Mouse (Mus musculus) urinary bladder, postnatal 0 days (tissue): ENCODE measurements around the gene Vmn1r167. TPM values are rescaled to one million over a fixed set of nuclear protein-coding genes. Genes with fewer than 3 reads are reported as not detected.

Experiments used
- polyA plus RNA-seq: library from polyadenylated mRNA; unstranded; fragments of >200 nt; fragmentation: Nextera tagmentation; extraction: Ambion mirVana; gene quantifications from 2 replicates; pipeline ENCODE4 v1.2.1, GENCODE M21; 2015

Vmn1r167 gene
- not detected in 2 replicates for polyA plus RNA-seq

DNA sequence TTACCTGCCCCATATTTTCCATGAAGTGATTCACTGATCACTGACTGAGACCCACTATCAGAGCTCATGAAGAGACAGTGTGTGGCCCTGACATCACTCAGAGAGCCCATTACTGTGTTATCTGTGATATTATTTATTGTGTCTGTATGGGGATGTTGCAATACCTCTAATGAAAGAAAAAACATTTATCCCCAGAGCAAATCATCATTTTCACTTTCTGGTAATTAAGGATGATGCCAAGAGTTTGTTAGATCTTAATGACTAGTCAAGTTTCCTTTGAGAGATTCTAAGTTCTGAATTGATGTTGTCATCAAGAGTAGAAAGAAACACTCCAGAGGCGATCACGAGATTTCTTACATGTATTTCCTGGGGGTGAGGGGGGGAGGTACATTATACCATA, at the start of gene Vmn1r167:
Gene Vmn1r167, minus strand, starts transcription at position 101 of the 400 bp plus-strand sequence.

DNA sequence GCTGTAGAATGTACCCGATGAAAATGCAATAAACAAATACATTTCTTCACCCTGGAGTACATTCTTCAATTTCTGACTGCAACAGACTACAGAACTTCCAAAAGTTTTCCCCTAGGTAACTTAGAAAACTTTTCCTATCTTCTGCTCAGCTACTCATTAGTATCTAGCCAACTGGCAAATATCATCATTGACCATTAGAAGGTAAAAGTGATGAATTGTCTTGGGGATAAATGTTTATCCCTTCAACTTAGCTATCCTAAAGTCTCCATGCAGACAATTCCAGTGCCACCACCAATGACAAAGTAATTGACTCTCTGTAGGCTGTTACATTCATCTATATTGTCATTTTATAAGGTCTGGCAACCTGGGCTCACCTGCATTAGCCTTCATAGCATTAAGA, 32.4 kb upstream of the Vmn1r167 start, which contains the start of gene Vmn1r168:
Gene Vmn1r168, plus strand, starts transcription at position 301 of the 400 bp plus-strand sequence.

Other genes with a start within 250 kb of the Vmn1r167 start
- gene Gm6902, start 228.3 kb downstream of the Vmn1r167 start, polyA plus RNA-seq, result not detected in 2 replicates
- gene Nlrp4e, start 206.0 kb downstream of the Vmn1r167 start, polyA plus RNA-seq, result not detected in 2 replicates
- gene Nlrp5, start 121.3 kb downstream of the Vmn1r167 start, polyA plus RNA-seq, result not detected in 2 replicates
- not detected in 2 replicates for gene Vmn1r168, start 32.5 kb upstream of the Vmn1r167 start, polyA plus RNA-seq
- not detected in 2 replicates for gene Vmn1r169, start 68.3 kb upstream of the Vmn1r167 start, polyA plus RNA-seq
- gene Vmn1r170, start 99.0 kb upstream of the Vmn1r167 start, polyA plus RNA-seq, result not detected in 2 replicates
- not detected in 2 replicates for gene Vmn1r171, start 123.5 kb upstream of the Vmn1r167 start, polyA plus RNA-seq
- not detected in 2 replicates for gene Vmn1r172, start 151.1 kb upstream of the Vmn1r167 start, polyA plus RNA-seq
- not detected in 2 replicates for gene Vmn1r173, start 193.5 kb upstream of the Vmn1r167 start, polyA plus RNA-seq
- gene Vmn1r174, start 245.1 kb upstream of the Vmn1r167 start, polyA plus RNA-seq, result not detected in 2 replicates